Mouse (Mus musculus): ENCODE data around the gene Hmga1. TPM values are rescaled to one million over a fixed set of nuclear protein-coding genes. Genes with fewer than 3 reads are reported as not detected.

Hmga1 gene
- total RNA-seq, 4 experiments from 2014 or later: 27.6 to 34.9 (median 31.9) TPM

- DNase-seq (ENCODE audit: low spot score in 2 of 2): no peak
These were observed 28.3 kb upstream of the Hmga1 start for GRCm38 (mm10) chr17:27528030-27528429.

- DNase-seq (ENCODE audit: low spot score in 2 of 2): no peak
These were observed 27.5 kb upstream of the Hmga1 start for GRCm38 (mm10) chr17:27528767-27529166.

DNA sequence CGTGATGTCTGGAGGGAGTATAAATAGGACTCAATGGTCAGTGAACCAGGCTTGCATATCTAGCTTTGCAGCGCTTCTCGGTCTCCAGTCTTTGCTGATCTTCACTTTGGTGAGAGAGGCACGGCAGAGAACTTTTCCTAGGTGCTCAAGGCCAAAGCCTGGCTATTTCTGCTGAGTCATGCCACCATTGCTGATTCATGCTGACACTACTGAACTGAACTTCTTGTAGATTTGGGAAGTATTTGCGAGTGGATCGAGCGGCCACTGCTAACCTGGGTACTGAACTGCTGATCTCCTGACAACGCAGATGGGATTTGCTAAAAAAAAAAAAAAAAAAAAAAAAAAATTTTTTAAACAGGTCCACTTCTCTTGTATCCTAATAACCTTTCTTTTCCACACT lies 24.2 kb upstream of the Hmga1 start:
- no peak for DNase-seq (ENCODE audit: low spot score in 2 of 2)

DNA sequence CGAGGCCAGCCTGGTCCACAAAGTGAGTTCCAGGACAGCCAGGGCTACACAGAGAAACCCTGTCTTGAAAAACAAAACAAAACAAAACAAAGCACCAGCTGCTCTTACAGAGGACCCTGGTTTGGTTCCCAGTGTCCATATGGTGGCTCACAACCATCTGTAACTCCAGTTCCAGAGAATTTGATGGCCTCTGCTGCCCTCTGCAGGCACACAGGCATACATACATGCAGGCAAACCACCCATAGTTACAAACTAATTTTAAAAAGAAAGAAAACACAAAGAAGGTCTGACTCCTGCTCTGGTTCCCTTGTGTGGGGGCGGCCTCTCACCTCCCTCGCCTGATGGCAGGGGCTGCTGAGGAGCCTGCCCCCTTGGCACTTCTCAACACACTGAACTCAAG lies 22.9 kb upstream of the Hmga1 start:
- no peak for DNase-seq (ENCODE audit: low spot score in 2 of 2)

DNA sequence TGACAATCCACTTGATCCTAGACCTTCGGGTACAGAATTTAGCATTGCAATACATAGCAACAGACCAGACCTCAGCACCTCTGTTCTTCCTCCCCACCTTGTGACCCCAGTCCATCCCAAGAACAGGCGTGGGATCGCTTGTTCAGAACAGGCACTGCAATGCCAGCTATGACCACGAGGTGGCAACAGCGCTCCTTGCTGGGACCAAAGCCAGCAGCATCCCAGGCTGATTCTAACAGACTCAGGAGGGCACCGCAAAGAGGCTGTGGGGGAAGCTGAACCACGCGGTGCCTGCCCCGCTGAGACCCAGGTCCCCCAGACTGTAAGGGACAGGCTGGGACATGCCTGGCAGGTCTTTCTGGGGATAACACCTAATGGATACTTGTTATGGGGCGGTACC lies 21.6 kb upstream of the Hmga1 start:
- DNase-seq (ENCODE audit: low spot score in 2 of 2): peak; percentile 67 to 71

DNA sequence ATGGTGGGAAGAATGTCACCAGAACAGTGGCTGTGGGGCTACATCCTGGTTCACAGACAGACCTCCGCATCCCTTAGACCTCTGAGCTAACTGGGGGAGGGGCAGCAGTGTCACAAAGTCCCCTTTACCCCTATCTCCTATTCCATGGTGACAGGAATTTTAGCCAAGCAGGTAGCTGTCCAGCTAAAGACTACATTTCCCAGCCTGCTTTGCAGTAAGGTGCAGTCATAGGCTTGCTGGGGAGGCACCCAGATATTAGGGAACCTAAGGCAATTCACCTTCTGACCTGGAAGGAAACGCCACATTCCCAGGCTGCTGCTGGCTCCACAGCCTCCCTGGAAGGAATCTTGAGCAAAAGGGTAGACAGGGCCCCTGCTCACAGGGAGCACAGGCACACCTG lies 15.0 kb upstream of the Hmga1 start:
- DNase-seq (ENCODE audit: low spot score in 2 of 2): no peak

DNA sequence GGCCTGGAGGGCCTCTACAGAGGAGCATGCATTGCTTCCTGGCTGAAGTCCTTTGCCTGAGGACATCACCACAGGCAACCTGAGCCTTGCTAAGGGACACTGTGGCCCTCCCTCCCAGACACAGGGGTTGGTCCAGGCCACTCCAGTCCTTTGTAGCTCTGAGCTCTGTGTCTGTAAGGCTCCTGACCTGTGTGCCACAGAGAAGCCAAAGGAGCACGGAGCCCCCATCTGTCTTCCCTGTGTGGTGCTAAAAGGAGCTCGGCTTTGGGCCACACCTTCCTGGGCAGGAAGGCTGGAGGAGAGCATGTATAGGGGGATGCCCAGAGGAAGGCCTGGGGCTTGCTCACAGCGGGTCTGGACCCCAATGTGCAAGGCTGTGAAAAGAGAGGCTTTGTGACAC lies 14.3 kb upstream of the Hmga1 start:
- no peak for DNase-seq (ENCODE audit: low spot score in 2 of 2)

- no peak for DNase-seq (ENCODE audit: low spot score in 2 of 2)
These were observed 11.7 kb upstream of the Hmga1 start for GRCm38 (mm10) chr17:27544551-27544950.

DNA sequence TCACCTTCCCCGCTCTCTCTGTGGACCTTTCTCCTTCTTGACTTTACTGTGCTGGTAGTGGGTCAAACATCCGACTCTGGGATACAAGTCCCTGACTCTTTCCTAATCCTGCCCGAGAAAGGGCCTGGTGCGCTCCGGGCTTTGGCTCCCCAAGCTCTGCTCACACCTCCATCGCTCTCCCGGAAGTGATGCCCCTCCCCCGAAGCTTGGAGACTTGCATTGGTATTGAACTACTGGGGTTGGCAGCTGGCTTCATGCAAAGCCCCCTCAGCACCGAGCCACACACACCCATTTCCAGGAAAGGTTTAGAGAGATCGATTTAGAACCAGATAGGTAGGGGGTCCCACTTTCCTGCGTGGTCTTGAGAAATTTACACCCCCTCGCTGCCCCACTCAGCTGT lies 10.3 kb upstream of the Hmga1 start:
- DNase-seq (ENCODE audit: low spot score in 2 of 2): no peak

GRCm38 (mm10) chr17:27546574-27547085 lies 9.7 kb upstream of the Hmga1 start:
- DNase-seq (ENCODE audit: low spot score in 2 of 2): no peak

DNA sequence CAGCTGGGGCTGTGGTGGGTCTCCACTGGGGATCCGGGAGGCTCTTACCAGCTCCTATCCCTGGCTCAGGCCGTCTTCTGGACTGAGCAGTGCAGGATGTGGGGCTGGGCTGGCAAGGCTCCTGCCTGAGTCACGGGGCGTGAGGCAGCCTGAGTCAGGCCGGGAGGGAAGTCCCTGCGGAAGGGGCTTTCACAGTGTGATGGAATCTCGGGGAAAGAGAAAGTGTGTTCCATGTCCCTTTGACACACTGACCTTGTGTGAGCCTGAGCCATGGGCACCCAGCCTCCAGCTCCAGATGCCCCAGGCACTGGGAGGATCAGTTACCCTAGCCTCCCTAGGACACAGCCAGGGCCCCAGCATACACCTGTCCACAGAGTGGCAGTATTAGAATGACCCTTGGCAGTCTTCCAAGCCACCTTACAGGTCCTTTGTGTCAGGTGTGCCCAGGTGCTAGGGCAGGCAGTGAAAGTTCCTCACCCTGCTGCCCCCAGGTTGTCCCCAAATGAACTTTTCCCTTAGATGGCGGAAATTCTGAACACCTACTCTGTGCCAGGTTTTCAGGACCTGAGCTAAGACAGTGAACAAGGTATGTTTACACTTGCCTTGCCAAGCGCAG lies 8.9 kb upstream of the Hmga1 start:
- no peak for DNase-seq (ENCODE audit: low spot score in 2 of 2)

DNA sequence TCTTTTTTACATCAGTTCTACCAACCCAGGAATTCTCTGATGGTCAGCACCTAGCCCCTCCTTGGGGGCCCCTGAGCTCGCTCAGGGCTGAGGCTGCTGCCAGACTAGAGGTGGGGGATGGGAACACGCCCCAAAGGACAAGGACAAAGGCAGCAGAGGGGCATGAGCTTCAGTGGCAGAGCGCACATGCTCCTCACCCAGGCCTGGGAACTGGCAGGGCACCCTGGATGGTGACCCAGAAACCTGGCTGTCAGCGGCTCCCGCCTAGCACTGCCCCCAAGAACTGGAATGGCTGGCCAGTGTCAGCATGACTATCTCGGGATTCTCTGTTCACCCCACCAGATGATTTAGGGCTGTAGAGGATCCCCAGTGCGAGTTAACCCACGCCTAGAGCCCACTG lies 7.1 kb upstream of the Hmga1 start:
- no peak for DNase-seq (ENCODE audit: low spot score in 2 of 2)

DNA sequence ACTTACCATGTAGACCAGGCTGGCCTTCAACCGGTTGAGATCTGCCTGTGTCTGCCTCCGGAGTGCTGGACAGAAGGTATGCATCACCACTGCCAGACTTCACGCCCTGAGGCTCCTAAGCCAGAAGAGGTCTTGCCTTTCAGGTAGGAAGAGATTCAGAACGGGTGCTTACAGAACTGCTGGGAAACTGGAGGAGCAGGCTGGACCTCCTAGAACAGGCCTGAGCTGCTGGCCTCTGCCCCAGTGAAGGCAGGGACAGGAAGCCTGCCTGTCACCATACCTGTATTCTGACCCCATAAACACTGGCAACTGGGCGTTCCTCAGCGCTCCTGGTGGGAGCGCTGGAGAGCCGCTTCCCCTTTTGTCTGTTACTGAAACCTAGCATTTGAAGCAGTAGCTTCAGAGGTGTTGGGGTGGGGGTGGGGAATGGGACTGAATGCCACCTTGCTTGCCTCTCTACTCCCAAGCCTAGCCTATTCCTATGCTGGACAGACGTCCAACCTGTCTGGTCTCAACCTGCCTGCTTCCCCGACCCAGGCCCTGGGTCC lies 4.8 kb upstream of the Hmga1 start:
- DNase-seq (ENCODE audit: low spot score in 2 of 2): no peak

- no peak for DNase-seq (ENCODE audit: low spot score in 2 of 2)
These were observed 3.8 kb upstream of the Hmga1 start for GRCm38 (mm10) chr17:27552215-27553201.

- DNase-seq (ENCODE audit: low spot score in 2 of 2): no peak
These were observed 2.0 kb upstream of the Hmga1 start for GRCm38 (mm10) chr17:27554062-27554960.

- no peak for DNase-seq (ENCODE audit: low spot score in 2 of 2)
These were observed 1.2 kb upstream of the Hmga1 start for GRCm38 (mm10) chr17:27555075-27555511.

GRCm38 (mm10) chr17:27555512-27556172 lies 655 bp upstream of the Hmga1 start:
- no peak for DNase-seq (ENCODE audit: low spot score in 2 of 2)

GRCm38 (mm10) chr17:27557181-27557926 lies 1.1 kb downstream of the Hmga1 start:
- no peak for DNase-seq (ENCODE audit: low spot score in 2 of 2)

DNA sequence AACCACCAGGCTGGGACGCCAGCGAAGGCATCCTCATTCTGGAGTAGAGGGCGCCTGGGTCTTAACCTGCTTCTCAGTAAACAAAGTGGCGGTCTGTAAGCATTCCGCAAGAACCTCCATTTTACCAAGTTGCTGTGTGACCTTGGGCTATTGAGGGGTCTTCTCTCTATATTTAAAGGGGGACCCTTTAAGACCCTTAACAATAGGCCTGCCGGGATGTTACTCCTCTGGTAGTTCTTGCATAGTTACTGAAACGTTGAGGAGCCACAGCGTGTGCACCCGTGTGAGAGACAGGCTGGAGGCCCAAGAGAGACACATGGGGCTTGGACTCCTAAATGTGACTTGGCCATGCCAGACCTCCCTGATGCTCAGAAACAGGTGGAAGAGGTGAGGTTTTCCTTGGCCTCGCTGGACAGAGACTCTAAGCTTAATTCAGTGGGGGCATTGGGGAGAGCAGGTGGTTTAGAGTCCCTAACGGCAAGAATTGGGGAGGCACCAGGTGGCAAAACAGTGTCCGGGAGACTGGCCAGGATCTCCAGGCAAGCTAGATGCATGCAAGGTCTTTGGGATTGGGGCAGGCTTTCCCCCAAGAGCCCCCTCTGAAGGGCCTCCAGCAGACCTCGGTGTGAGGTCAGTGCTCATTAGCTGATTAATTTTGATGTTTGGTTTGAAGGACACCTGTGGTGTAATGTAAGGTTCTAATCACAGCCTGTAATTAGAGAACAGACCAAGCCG lies 1.8 kb downstream of the Hmga1 start:
- DNase-seq (ENCODE audit: low spot score in 2 of 2): no peak

Data from gastrocnemius, adult 8-10 months (tissue).